Mouse (Mus musculus) natural killer cell, adult 2 months (primary cell): ENCODE measurements around the gene Ptk7.
A peak's percentile ranks its signal among the peaks of the same experiment; 100 is the strongest.

ENCODE experiments used
- DNase-seq, 2 experiments: peaks; one replicate each; pipeline ENCODE4 v3.0.0; 2022; ENCODE audit warnings: low spot score in 2 of 2

The Ptk7 gene

GRCm38 (mm10) chr17:46628791-46629684 is at the start of gene Ptk7:
Ptk7 (minus strand) TSS chr17:46629504.
- no peak for DNase-seq

- DNase-seq: no peak
These were observed 49.6 kb upstream of the Ptk7 start for GRCm38 (mm10) chr17:46678911-46679310.

GRCm38 (mm10) chr17:46678416-46678815 is 49.1 kb upstream of the Ptk7 start, which contains the start of gene Mea1:
Mea1 (plus strand) TSS chr17:46678793.
- DNase-seq: no peak

GRCm38 (mm10) chr17:46674530-46675283 is 45.4 kb upstream of the Ptk7 start:
- DNase-seq: no peak

GRCm38 (mm10) chr17:46673850-46674529 is 44.7 kb upstream of the Ptk7 start, which contains the start of gene Rrp36:
Rrp36 (minus strand) TSS chr17:46674352.
- peak; percentile 85 to 86 for DNase-seq

GRCm38 (mm10) chr17:46669911-46670310 is 40.6 kb upstream of the Ptk7 start:
- DNase-seq: no peak

- DNase-seq: no peak
These were observed 38.4 kb upstream of the Ptk7 start for GRCm38 (mm10) chr17:46667712-46668111.

- DNase-seq: no peak
These were observed 33.4 kb upstream of the Ptk7 start for GRCm38 (mm10) chr17:46662730-46663129.

GRCm38 (mm10) chr17:46661981-46662380 is 32.7 kb upstream of the Ptk7 start:
- DNase-seq: no peak

- DNase-seq: no peak
These were observed 32.0 kb upstream of the Ptk7 start for GRCm38 (mm10) chr17:46661351-46661750.

- no peak for DNase-seq
These were observed 26.8 kb upstream of the Ptk7 start for GRCm38 (mm10) chr17:46656054-46656453.

- no peak for DNase-seq
These were observed 22.6 kb upstream of the Ptk7 start for GRCm38 (mm10) chr17:46651755-46652547.

GRCm38 (mm10) chr17:46651292-46651691 is 22.0 kb upstream of the Ptk7 start:
- no peak for DNase-seq

- peak; percentile 63 to 76 for DNase-seq
These were observed 21.1 kb upstream of the Ptk7 start, which contains the start of gene Cul7 for GRCm38 (mm10) chr17:46650232-46651031. Cul7 (plus strand) TSS chr17:46650337.

GRCm38 (mm10) chr17:46649811-46650210 is 20.5 kb upstream of the Ptk7 start:
- no peak for DNase-seq

- no peak for DNase-seq
These were observed 19.1 kb upstream of the Ptk7 start for GRCm38 (mm10) chr17:46648436-46648835.

- no peak for DNase-seq
These were observed 18.0 kb upstream of the Ptk7 start for GRCm38 (mm10) chr17:46647279-46647678.

- no peak for DNase-seq
These were observed 17.0 kb upstream of the Ptk7 start for GRCm38 (mm10) chr17:46646322-46646662.

GRCm38 (mm10) chr17:46645561-46646321 is 16.4 kb upstream of the Ptk7 start, which contains the start of the genes Klc4 and Mrpl2:
Klc4 (minus strand) TSS chr17:46646022.
Mrpl2 (plus strand) TSS chr17:46646229.
- DNase-seq: peak; percentile 98
